Mouse (Mus musculus) common myeloid progenitor, adult 5-6 weeks (primary cell): ENCODE results near the gene Mpzl3. TPM values are rescaled to one million over a fixed set of nuclear protein-coding genes. Genes with fewer than 3 reads are reported as not detected.

Source experiments
- total RNA-seq: library from RNA; stranded (forward); fragments of 200-1000, 187-1606 nt; gene quantifications from 2 replicates; pipeline ENCODE4 v1.2.3, GENCODE M21; 2017

Gene Mpzl3
- total RNA-seq, 1 experiment from 2014 or later, result 0.27 TPM

Other genes with a start within 250 kb of the Mpzl3 start
- 19.9 and 21.1 TPM in 2 replicates for gene Kmt2a, start 173.9 kb upstream of the Mpzl3 start, total RNA-seq
- 118 and 199 TPM in 2 replicates for gene Atp5l, start 134.4 kb upstream of the Mpzl3 start, total RNA-seq
- 33.7 and 52.3 TPM in 2 replicates for gene Ube4a, start 89.6 kb upstream of the Mpzl3 start, total RNA-seq
- gene Cd3g, start 74.8 kb upstream of the Mpzl3 start, total RNA-seq, result 1.4 TPM in 1 of 2 replicates, not detected in the other
- 0.05 TPM in 1 of 2 replicates, not detected in the other for gene Cd3d, start 73.4 kb upstream of the Mpzl3 start, total RNA-seq
- gene Cd3e, start 45.6 kb upstream of the Mpzl3 start, total RNA-seq, result not detected in 2 replicates
- gene Mpzl2, start 15.4 kb upstream of the Mpzl3 start, total RNA-seq, result not detected in 2 replicates
- 1.6 and 6.1 TPM in 2 replicates for gene Jaml, start 24.0 kb downstream of the Mpzl3 start, total RNA-seq
- not detected in 2 replicates for gene Scn2b, start 62.6 kb downstream of the Mpzl3 start, total RNA-seq
- not detected in 2 replicates for gene Scn4b, start 83.2 kb downstream of the Mpzl3 start, total RNA-seq
- gene BC049352, start 126.8 kb downstream of the Mpzl3 start, total RNA-seq, result not detected in 2 replicates
- 0.19 TPM in 1 of 2 replicates, not detected in the other for gene Tmprss4, start 148.9 kb downstream of the Mpzl3 start, total RNA-seq
- gene Il10ra, start 214.0 kb downstream of the Mpzl3 start, total RNA-seq, result 3.5 and 8.2 TPM in 2 replicates